Mouse (Mus musculus) E14TG2a.4 (cell line): ENCODE results near the gene Mpz.

Experiments used
- CTCF ChIP-seq: conservative IDR thresholded peaks from 2 replicates; pipeline ENCODE4 v1.5.1; 2014; ENCODE audit warnings: low read length
- NANOG ChIP-seq: IDR thresholded peaks from 2 replicates; pipeline ENCODE4 v1.6.1; 2014; ENCODE audit warnings: borderline replicate concordance, low read length, mixed read lengths

DNA sequence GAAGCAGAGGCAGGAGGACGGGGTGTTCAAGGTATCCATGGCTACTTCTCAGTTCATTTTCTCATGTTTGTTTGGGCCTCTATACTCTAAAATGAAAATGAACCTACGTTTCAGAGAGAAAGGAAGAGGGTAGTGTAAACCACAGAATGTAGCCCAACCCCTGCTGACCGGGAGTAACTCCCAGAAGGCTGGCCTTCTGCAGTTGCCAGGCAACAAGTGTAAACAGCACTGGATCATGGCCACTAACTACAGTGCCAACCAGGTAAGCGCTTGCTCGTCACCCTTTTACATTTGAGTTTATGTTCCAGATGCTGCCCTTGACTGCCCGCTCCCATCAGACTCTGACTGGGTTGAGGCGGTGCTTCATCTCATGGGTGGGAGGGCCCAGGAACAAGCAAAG lies 27.6 kb upstream of the Mpz start:
- TF ChIP-seq CTCF (no peak), NANOG (no peak)
